Mouse (Mus musculus) urinary bladder, postnatal 4 days (tissue): ENCODE measurements around the gene Nrip1.

Experiments
- DNase-seq, 2 experiments: peaks; one replicate each; pipeline ENCODE4 v3.0.0; 2021 to 2022; ENCODE audit warnings: low spot score in 2 of 2

Gene Nrip1

GRCm38 (mm10) chr16:76347719-76348421 is 25.8 kb downstream of the Nrip1 start:
- no peak for DNase-seq

DNA sequence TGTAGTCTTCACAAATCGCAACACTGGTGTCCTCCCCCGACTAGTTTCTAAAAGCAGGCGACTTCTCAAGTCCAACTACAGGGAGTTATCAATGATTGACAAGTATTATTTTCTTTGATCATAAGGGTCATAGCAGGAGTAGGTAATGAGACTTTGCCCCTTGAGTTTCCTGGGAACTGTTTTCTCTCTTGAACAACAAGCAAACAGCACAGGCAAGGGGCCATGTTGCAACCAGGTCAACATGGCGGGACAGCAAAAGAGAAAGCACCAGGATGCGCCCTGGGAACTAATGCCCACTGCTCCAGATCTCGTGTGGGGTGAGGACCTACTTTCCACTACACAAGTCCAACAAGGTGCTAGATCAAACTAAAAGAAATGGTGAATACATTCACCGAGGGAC is 27.3 kb downstream of the Nrip1 start:
- no peak for DNase-seq

DNA sequence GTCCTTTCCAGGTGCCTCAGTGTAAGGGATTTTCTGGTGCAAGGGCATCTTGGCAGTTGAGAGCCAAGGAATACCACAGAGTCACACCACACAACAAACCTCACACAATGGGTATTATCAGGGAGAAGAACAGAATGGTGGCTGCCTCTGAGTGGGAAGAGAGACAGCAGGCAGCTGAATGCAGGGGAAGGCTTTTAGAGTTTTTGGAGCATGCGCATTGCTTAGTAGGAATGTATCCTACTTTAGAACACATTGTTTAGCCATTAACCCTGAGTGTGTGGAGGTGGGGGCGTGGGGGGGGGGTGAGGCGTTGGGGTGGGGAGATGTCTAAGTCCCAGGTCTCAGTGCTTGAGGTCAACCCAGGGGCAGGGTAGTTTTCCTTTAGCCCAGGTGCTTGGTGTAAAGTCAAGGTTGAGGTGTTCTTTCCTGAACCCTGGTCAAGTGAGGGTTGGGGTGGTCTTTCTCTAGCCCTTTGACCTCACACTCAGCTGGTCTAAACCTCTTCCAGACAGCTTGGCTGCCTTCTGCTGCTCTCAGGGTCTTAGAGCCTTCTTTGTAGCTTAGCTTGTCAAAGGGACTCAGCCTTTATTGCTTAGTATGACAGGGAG is 28.8 kb downstream of the Nrip1 start:
- DNase-seq: no peak

GRCm38 (mm10) chr16:76344030-76344429 is 29.6 kb downstream of the Nrip1 start:
- no peak for DNase-seq

- DNase-seq: no peak
Measured at GRCm38 (mm10) chr16:76341636-76342035, 32.0 kb downstream of the Nrip1 start.

- DNase-seq: no peak
Measured at GRCm38 (mm10) chr16:76339256-76339655, 34.4 kb downstream of the Nrip1 start.

DNA sequence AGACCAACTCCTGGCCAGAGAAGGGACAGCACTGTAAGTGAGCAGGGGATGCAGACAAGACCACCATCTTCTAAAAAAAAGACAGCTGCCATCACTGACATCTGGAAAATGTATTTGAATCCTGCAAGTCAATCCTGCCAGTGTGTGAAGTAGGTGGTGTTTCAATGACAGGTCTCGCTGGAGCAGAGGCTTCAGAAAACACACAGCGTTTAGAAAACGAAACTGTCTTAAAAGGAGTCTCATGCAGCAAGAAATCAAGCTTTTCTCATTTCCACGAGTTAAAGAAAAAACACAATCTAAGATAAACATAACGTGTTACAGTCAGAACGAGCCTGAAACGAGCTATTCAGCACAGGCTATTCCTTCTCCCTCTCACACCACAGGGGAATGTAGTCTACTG is 36.3 kb downstream of the Nrip1 start:
- DNase-seq: no peak

DNA sequence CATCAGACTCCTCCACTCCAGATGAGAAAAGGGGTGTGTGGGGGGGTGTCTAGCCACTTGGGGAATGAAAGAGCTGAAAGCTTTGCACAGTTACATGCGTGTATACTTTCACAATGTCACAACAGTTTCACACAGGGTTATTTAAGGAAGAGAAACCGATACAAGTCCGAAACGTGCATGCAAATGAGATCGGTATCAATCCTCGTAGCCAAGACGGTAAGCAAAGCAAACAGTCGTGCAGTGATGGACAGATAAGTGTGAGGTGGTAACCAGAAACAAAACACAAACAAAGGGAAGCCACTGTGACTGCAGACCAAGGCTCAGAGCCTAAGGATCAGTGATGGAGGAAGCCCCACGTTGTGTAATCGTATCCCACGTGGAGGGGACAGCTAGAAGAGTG is 36.7 kb downstream of the Nrip1 start:
- no peak for DNase-seq

DNA sequence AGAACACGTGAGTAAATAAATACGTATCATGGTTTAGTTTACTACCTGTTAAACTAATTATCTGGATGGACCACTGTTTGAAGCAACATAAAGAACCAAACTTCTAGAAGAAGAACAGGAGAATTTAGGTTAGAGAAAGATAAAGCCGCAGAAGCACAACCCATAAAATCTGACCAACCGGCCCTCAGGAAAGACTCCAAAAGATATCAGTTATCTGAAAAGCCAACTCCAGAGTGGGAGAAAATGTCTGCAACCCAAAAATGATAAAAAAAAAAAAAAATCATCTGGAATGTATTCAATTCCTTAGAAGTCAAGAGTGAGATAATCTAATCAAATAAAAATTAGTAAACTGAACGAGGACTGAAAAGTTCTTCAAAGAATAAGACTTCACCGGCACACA is 37.7 kb downstream of the Nrip1 start:
- no peak for DNase-seq

GRCm38 (mm10) chr16:76332127-76332526 is 41.5 kb downstream of the Nrip1 start:
- no peak for DNase-seq

GRCm38 (mm10) chr16:76331231-76331630 is 42.4 kb downstream of the Nrip1 start:
- DNase-seq: no peak

- no peak for DNase-seq
Measured at GRCm38 (mm10) chr16:76325315-76325710, 48.3 kb downstream of the Nrip1 start.

DNA sequence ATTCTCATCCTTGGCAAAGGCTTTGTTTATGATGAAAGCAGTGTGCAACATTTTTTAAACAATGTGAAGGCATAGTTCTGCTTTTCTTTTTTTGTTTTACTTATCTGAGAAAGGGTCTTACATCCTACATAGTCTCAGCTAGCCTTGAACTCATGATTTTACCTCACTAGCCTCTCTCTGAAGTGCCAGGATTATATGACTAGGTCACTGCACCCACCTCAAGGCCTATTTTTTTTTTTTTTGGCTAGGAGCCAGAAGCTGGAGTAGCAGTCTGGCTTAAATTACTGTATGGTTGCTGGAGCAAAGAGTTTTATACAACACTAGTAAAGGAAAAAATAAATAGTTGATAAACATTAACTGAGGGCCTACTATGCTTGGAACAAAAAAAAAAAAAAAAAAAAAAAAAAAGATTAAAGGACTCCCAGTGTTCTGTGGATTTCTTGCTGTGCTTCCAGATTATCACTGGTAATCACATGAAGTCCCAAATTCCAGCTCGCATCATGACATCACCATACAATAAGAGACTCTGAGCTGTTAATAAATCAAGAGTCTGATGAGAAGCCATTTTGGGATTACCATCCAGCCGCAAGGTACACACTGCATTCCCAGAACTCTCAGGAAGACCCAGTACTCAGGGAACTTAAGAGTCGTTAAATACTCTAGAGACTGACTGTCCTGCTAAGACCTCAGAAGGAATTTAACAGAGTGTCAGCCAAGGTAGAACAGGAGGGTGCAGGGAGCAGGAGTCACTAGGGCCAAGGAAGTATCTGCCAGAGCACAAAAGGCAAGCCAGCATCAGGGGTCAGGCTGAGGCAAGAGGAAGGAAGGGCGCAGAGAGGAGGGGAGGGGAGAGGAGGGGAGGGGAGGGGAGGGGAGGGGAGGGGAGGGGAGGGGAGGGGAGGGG is 49.0 kb downstream of the Nrip1 start:
- DNase-seq: no peak

GRCm38 (mm10) chr16:76323594-76324307 is 49.9 kb downstream of the Nrip1 start:
- DNase-seq: no peak

DNA sequence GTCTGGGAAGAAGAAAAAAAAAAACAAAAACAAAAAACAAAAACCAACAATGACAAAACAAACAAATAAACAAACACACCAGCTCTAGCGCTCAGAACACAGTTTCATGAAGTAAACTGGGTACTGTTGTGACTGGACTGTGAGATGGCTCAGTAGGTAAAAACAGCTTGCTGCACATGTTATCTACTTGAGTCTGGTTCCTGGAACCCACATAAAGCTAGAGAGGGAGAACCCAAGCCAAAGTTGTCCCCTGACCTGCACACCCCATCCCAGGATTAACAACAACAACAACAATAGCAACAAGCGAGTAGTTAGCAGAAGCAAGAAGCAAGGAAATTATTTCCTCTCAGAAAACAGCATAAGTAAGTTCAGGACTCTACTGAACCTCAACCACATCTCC is 50.5 kb downstream of the Nrip1 start:
- DNase-seq: no peak

- DNase-seq: no peak
Measured at GRCm38 (mm10) chr16:76321527-76322165, 52.0 kb downstream of the Nrip1 start.

DNA sequence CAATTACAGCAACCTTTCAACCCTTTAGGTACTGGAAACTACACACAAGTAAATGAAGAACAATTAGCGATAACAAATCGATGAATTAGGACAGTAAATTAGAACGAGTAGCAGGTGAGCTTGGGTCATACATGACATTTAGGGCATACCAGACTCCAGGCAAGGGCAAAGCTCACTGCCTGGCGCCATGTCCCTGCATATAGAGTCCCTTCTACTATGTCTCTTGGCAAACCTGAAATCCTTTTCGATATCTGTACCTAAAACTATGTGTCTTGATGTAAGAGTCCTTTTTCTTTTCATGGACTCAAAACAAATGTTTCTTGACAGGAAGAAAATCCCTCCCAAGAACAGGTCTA is 53.5 kb downstream of the Nrip1 start:
- DNase-seq: no peak

DNA sequence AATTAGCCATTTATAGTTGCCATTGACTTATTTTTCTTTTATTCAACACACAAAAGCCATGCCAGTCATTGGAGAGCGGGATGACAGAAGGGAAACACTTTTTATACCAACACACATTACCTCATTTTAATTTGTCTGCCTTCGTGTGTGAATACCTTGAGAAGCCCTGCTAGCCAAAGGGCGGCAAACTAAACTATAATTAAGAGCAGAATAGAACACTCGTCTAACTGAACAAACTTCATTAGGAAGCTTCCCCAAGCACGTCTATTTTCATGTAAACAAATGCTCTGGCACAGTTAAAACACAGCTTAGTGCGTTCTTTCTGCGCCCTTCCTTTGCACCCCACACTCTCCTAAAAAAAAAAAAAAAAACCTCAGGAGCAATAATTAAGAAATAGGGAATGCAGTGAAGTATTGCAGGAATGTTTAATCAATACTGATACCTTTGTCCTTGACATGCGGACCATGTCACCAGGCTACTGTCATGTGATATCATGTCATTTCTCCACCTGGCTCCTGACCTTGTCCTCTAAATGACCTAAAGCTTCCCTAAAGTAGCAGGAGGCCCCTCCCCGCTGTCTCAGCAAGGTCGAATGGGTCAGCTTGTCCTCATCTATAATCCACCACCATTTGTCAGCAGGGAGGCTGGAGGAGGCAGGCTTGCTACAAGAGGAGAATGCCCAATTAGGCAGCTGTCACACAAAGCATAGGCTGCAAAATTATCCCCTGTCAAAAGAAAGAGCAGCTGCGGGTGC is 54.1 kb downstream of the Nrip1 start:
- no peak for DNase-seq

DNA sequence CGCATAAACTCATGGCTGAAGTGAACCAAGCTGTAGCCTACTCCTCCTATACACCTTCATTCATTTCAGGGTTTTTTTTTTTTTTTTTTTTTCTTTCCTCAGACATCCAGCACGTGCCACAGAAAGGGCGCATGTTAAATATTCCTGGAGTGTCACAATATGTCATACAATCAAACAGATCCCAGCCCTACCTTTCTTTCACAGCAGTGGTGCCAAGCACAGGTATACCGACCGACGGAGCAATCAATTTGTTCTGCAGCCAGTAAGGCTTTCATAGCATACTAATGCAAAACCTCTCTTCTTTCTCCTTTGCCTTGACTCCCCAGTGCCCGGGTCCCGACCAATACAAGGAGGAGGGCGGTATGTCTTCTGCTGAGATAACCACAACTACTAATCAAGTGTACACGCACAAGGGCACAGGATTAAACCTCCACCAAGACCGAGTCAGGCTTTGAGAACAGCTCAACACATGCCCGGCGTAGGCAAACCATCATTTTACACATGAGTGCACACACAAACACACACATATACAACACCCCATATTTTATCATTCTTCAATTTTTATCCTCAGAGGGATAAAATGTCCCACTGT is 55.2 kb downstream of the Nrip1 start:
- DNase-seq: no peak
